Mouse (Mus musculus) heart, adult 8-10 months (tissue): Measurements from ENCODE around the gene Btbd19. TPM values are rescaled to one million over a fixed set of nuclear protein-coding genes. Genes with fewer than 3 reads are reported as not detected.

Experiments used
- microRNA-seq: library from miRNA; unstranded; fragments of <30 nt; microRNA quantifications from one replicate; pipeline ENCODE4 v1.2.0, GENCODE M21; 2022
- total RNA-seq, 4 experiments: library from RNA; stranded (reverse); gene quantifications; 2 replicates each; pipeline ENCODE4 v1.2.4; 2022

Btbd19 gene
- total RNA-seq, 4 experiments from 2014 or later: 1.8 to 3.5 (median 2.4) TPM

Small RNAs within 50 kb of the gene (microRNA-seq; reads per million reads assigned to microRNA genes)
- not detected for gene Gm22398

Other genes with a start within 250 kb of the Btbd19 start
- gene Zswim5, start 248.3 kb downstream of the Btbd19 start, total RNA-seq: 1 to 10 TPM in 1 of 4 experiments, under 1 TPM in 3; 0.82 to 1.4 (median 0.92) TPM
- gene Urod, start 131.3 kb downstream of the Btbd19 start, total RNA-seq: 100 to 1,000 TPM in 1 of 4 experiments, 10 to 100 TPM in 3; 85.5 to 108 (median 91.8) TPM
- gene Hectd3, start 130.4 kb downstream of the Btbd19 start, total RNA-seq: 10 to 100 TPM; 16.7 to 20.6 (median 17.7) TPM
- 10 to 100 TPM; 13.5 to 18.2 (median 15.0) TPM for gene Eif2b3, start 106.3 kb downstream of the Btbd19 start, total RNA-seq
- 1 to 10 TPM in 1 of 4 experiments, under 1 TPM in 3; 0.44 to 1.0 (median 0.58) TPM for gene Ptch2, start 29.6 kb downstream of the Btbd19 start, total RNA-seq
- under 1 TPM in 1 of 4 experiments, not detected in 3; 0.40 TPM for gene Tctex1d4, start 1.1 kb upstream of the Btbd19 start, total RNA-seq
- 1 to 10 TPM; 1.2 to 1.8 (median 1.6) TPM for gene Plk3, start 8.2 kb upstream of the Btbd19 start, total RNA-seq
- gene Rps8, start 30.5 kb upstream of the Btbd19 start, total RNA-seq: 100 to 1,000 TPM; 504 to 617 (median 566) TPM
- under 1 TPM in 2 of 4 experiments, not detected in 2; 0.32 to 0.53 TPM for gene Kif2c, start 56.9 kb upstream of the Btbd19 start, total RNA-seq
- 10 to 100 TPM; 22.3 to 37.6 (median 30.1) TPM for gene Tmem53, start 126.2 kb upstream of the Btbd19 start, total RNA-seq
- under 1 TPM in 2 of 4 experiments, not detected in 2; 0.22 to 0.35 TPM for gene Armh1, start 126.4 kb upstream of the Btbd19 start, total RNA-seq